Mouse (Mus musculus): ENCODE data around the gene Donson.
A peak's percentile ranks its signal among the peaks of the same experiment; 100 is the strongest.

The Donson gene

DNA sequence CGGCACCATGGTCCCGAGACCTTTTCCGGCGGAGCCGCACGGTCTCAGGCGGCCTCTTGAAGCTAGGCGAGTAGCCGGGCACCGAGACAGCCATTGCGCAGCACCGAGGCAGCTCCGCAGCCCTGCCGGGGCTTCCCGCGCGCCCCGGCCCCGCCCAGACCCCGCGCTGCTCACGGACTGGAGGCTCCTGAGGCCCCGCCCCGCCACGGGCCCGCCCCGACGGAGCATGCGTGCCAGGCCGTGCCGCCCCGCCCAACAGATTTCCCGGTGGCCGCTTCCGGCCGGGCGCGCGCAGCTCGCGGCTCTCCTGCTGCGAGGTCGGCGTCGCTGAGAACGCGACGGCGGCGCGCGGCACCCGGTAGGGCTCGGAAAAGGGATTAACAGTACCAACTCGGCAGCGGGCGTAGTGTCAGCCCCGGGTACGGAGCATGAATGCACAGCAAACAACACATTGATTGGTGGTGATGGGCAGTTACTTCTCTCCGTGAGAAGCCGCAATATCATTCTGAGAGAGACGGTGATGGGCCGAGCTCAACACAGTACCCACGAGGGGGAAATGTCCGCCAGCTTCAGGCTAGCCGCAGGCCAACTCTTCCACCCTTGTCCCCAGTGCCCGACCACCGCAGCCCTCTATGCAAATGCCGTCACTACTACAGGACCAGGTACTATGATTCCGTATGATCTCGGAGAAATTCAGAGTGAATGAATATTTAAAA is at the start of gene Donson:
Gene Donson, minus strand, starts transcription at position 152 of the 716 bp plus-strand sequence.
- peak; percentile 89 for DNase-seq (ENCODE audit: low read depth, low spot score)

DNA sequence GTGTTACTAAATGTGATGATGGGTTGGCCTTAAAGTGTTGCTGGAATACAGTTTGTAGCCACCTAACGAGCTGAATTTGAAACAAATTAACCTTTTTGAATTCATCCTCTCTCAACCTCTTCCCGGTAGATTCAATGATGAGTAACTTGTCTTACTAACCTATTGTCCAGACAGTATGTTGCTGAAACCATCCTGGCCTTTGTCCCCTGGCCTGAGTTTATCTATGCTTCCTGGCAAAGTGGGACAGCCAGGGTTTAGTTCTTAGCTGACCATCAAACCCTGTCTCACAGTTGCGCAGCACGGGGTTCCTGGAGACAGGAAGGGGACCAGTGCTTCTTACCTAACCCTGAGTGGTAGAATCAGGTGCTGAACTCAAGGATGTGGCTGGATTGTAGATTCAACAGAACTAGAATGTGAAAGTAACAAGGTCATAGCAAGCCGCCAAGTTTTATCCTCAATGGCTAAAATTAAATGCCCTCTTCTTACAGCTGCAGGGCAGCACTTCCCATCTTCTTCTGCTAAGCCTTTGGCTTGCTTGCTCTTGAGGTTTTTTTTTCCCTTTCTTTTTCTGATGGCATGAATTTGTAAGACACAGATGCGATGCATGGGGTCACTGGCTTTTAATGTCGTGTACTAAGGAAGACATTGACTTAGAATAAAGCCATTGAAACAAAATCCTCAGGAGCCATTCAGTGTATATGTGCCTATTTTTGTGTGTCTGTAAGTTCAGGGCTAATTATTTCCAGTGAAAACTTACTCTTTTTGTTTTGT is 47.7 kb upstream of the Donson start:
- DNase-seq (ENCODE audit: low read depth, low spot score), result no peak

DNA sequence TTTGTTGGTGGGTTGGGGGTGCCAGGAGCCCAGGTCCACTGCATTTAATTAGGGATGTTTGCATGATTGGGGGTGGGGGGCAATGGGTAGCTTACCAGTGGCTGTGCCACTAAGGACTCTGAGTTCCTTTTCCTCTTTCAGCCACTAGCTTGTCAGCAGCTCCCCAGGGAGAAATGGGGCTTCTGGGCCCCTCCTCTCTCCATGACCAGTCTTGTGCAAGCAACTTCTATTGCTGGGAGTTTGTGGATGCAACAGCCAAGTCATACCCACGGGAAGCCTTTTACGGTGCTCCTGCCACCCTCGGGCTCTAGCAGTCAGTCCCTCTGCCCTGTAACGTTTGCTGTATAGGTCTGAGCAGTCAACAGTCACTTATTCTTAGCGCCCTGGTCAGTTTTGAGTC is 46.2 kb upstream of the Donson start:
- DNase-seq (ENCODE audit: low read depth, low spot score), result no peak

DNA sequence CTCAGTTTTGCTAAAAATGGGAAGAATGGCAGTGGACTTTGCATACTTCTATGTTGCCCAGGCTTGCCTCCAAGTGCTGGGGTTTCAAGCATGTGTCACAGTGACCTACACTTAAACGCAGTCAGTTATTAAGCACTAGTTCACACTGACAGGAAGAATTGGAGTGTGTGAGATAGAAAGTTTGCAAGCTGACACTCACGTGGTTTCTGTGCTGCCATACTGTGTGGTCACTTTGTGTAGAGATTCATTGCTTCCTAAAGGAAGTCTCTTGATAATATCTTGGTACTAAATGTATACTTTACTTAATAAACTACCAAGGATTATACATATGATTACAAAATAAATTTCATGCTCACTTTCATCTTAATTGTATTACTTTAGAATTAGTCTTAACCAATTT is 44.2 kb upstream of the Donson start:
- peak; percentile 18 for DNase-seq (ENCODE audit: low read depth, low spot score)

DNA sequence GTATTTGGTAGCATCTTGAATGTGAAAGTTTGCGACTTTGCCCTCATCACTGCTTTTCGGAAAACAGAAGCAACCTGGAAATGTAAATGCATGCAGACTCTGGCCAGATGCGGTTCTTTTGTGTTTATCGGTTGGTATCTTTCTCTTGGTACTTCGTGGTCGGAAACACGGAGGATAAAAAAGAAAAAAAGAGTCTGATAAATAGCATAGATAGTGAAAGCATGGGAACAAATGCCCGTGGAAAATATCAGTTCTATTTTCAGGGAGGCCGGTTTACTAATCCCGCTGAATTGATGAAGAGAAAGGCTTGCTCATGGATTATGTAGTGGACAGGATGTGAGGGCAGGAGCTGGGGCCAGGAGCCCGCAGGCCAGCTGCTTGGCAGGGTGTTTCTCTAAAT is 41.9 kb upstream of the Donson start:
- DNase-seq (ENCODE audit: low read depth, low spot score), result peak; percentile 65

DNA sequence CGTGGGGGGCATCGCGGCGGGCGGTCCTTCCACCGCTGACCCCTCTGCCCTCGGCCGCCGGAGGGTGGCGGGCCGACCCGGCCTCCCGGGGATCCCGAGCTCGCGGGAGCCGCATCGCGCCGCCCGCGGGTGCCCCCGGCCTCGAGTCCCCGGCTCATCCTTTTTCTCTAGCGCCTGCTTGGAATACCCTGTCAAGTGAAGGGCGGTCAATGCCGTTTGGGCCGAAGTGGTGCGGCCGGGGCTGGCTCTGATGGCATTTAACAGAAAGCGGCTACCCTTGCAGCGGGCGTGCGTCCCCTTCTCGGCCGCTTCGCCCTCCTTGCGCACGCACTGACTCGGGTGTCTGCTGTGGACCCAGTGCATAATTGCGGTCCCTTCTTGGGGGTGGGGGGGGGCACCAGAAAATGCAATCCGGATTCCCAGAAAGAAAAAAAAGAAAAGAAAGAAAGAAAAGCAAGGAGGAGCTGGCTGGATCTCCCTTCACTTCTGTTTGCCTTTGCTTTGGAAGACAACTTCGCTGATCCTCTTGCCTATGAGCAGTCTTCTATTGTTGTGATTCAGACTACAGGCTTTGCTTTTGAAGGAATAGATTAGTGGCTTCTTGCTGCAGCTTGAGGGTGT is 41.4 kb upstream of the Donson start:
- peak; percentile 66 for DNase-seq (ENCODE audit: low read depth, low spot score)

DNA sequence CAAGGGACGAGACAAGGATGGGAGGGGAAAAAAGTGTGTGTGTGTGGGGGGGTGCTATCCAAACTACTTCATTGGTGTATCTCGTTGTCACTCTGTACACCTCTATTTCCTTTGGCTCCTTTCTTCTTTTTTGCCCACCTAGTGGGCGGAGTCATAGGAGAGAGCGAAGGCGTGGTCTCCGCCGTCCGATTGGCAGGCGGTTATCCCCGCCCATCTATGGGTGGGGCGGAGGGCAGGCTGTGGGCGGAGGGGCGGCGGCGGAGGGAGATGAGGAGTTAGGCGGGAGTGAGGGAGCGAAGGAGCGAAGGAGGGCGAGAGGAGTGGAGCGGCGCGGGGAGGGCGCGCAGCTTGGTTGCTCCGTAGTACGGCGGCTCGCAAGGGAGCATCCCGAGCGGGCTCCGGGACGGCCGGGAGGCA is 40.5 kb upstream of the Donson start, which contains the start of gene Itsn1:
Gene Itsn1, plus strand, starts transcription at position 216 of the 417 bp plus-strand sequence.
- DNase-seq (ENCODE audit: low read depth, low spot score), result peak; percentile 99

DNA sequence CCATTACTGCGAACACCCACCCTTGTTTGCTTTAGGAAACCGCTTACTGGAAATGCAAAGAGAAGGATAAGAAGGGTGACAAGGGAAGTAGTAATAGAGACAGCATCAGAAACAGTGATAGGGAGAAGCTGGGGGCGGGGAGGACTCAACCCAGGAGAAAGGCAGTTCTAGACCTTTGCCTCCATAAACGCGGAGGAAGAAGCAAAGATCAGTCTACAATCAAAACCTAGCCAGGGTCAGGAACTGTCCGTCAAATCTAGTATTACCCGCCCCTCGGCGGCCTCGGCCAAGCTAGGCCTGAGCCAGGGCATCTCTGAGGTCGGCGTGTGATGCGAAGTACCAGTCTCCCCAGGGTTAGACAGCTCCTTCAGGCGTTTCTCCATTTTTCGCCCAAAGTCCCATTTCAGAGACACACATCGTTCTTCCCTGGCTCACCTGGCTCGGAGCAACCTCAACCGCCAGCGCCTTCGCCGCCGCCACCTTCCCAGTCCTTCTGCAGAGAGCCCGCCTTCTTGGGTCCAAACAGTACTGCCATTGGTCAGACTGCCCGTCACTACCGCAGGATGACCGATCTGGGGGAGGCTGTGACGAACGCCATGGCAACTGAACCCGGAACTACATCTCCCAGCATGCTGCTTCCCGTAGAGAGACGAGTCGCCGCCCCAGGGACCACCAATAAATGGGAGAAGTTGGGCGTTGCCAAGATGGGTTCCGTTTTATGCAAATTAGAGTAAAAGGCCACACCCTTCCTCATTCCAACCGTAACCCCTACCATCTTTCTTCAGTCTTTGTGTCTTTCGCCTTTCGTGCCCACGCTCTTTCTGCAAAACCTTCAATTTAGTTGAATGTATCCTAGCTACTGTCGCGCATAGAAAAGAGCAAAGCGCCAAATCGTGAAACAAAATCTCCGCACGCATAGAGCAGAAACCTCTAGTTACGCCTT is 39.8 kb upstream of the Donson start, which contains the start of gene Cryzl1:
Gene Cryzl1, minus strand, starts transcription at position 853 of the 943 bp plus-strand sequence.
- DNase-seq (ENCODE audit: low read depth, low spot score), result peak; percentile 100

DNA sequence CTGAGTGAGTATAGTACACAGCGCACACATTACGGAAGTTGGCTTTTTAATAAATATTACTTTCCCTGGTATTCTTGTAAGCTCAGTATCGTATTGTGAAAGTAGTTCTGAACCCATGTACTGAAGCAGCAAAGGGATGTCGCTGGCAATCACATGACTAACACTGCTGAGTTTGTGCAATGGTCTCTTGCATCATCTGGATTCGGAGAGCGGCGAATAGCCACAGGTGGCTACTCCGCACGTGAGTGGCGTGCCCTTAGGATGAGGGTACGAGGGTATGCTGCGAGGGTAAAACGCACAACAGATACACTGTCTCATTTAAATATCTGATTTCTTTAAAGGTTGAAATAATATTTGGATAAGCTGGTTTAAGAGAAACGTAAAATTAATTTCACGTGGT is 38.9 kb upstream of the Donson start:
- DNase-seq (ENCODE audit: low read depth, low spot score), result peak; percentile 57

DNA sequence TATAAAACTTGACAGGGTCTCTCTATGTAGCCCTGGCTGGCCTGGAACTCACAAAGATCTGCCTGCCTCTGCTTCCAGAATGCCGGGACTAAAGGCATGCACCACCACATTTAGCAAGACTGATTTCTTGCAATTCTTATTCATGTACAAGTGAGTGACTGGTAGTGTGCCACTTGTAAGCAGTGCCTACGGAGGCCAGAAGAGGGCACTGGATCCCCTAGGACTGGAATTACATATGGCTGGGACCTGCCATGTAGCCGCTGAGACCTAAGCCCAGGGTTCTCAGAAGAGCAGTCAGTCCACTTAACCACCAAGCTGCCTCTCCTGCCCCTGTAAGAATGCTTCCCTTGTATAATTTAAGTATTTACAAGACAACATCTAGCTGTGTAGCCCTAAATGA is 35.7 kb upstream of the Donson start:
- peak; percentile 79 for DNase-seq (ENCODE audit: low read depth, low spot score)

DNA sequence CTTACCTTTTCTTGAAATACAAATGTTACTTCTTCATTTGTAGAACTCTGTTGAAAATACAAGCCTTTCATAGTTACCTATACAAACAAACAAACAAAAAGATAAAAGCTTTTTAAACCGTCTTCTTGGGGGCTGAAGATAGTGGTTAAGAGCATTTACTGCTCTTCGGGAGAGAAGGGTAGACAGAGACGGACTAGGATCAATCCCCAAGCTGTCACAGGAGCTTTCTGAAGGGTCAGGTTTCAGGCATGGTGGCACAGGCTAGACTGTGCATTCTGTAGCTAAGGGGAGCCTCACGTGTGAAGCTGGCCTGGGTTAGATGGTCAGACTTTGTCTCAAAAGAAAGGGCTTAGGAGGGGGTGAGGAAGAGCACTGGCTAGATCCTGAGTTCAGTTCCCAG is 28.8 kb upstream of the Donson start:
- DNase-seq (ENCODE audit: low read depth, low spot score), result no peak

DNA sequence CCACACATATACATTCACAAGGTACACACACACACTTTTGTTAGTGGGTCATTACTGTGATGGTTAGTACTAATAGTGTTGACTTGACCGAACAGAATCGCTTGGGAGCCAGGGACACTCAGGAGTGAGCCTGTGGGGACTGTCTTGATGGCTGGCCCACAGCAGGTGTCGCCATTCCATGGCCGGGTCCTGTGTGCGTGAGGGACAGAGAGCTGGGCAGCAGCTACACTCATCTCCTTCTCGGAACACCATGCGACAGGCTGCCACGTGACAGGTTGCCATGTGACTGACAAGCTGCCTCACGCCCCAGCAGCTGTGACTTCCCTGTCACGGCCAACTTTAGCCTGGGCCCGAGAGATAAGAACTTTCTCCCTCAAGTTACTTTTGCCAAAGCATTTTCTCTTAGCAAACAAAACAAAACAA is 28.4 kb upstream of the Donson start:
- no peak for DNase-seq (ENCODE audit: low read depth, low spot score)

DNA sequence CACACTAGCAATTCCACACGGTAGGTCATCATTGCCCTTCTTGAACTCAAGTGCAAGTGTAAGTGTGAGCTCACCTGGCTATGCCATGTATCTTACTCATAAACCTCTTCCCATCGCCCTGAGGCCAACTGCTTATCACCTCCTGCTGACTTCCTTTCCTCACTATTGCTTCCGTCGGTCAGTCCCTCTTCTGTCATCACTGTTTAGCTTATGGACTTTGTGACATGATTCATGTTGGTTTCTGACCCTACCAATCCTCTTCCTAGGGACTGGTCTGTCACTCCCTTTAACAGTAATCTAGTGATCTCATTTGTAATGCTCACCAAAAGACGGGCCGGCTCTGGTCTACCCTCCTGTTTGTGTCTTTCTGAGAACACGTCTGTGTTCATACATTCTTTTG is 21.7 kb upstream of the Donson start:
- no peak for DNase-seq (ENCODE audit: low read depth, low spot score)

DNA sequence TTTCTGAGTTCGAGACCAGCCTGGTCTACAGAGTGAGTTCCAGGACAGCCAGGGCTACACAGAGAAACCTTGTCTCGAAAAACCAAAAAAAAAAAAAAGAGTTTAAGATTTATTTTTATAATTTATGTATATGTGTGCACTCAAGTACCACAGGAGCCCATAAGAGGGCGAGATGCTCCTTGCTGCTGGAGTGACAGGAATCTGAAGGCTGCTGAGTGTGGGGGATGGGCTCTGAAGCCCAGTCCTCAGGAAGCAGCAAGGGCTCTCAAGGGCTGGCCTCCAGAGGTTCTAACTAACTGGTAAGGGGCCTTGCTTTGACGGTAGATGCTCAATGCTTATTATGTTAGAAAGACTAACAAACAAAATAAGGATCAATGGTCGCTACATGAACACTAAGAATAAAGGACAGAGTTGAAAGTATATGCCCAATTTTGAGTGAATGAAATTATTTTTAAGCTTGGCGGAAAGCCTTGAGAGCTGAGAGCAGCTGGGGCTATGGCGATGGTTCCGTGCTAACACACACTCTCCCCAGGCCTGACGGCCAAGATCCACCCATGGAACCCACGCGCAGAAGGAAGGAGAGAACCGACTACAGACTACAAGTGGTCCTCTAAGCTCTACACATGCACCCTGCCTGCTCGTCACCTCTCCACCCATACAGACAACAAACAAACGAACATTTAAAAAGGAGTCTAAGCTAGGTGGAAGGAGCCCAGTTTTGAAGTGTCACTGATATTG is 16.2 kb upstream of the Donson start:
- DNase-seq (ENCODE audit: low read depth, low spot score), result no peak

DNA sequence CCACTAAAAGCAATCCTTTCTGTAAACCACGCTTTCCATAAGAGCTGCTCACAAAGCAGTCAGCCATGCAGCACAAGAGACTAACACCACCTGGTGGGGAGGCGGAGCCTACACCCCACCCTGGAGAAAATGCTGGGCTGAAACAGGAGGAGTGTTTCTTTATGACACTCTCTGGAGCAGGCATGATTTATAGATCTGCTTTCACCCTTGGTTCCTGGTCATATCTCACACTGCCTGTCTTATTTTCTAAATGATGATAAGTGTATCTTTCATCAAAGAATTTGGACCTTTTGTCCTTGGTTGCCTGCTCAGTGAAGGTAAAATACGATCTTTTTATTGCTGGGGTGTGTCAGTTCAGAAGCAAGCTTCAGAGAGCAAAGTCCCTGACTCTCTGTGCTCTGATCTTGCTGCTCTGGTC is 14.2 kb upstream of the Donson start:
- no peak for DNase-seq (ENCODE audit: low read depth, low spot score)

DNA sequence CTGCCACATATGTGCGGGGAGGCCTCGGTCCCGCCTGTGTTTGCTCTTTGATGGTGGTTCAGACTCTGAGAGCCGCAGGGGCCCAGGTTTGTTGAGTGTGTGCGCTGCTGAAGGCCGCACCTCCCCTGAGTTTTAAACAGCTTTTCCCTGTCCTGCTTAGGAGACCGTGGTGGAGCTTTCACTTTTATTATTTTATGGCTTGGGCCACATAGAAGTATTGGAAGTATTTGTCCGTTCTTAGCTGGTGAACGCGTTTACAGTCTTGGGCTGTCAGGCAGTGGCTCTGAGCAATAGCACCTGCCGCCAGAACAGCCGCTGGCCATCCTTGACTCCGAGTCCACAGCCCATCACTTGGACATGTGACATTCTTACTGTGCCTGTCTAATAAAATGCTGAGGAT is 13.3 kb upstream of the Donson start:
- DNase-seq (ENCODE audit: low read depth, low spot score), result no peak

DNA sequence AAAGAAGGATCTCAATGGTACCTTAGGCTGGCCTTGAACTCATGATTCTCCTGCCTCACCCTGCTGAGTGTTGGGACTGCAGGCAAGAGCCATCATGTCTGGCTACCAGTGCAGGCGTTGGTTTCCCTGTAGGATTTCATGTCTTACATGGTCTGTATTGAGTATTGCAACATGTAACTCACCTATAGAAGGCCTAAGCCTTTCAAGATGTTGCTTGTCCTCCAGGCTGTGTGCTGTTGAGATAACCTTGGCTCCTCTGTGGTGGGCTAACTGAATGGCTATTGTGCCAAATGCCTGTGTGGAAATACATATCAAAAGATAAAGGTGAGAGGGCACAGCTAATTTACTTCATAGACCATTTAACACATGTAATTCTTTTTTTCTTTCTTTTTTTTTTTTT is 10.4 kb upstream of the Donson start:
- DNase-seq (ENCODE audit: low read depth, low spot score), result no peak

DNA sequence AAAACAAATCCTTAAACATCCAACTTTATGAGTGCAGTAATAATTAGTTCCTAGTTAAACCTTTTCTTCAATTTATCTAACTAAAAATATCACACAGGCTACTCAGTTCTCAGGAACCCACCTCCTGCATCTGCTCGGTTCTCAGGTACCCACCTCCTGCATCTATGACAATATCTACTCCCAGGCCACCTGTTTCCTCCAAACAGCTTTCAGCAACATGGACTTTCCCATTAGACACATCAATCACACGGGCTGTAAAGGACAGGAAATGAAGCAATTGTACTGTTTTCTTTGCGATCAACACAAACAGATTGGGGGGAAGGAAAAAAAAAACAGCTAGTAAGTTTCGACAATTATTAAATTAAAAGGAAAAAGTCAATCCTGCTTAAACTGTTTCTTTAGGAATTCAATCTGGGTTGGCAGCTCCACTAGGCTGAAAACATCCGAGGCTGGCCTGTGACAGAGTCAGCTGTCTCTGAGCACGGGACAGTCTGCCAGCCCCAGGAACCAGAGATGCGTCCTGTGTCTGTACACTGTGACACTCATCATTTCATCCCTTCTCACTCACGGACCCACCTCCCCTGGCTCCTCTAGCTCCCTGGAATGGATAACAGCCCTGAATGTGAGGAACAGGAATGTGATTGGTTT is 6.7 kb upstream of the Donson start:
- no peak for DNase-seq (ENCODE audit: low read depth, low spot score)

DNA sequence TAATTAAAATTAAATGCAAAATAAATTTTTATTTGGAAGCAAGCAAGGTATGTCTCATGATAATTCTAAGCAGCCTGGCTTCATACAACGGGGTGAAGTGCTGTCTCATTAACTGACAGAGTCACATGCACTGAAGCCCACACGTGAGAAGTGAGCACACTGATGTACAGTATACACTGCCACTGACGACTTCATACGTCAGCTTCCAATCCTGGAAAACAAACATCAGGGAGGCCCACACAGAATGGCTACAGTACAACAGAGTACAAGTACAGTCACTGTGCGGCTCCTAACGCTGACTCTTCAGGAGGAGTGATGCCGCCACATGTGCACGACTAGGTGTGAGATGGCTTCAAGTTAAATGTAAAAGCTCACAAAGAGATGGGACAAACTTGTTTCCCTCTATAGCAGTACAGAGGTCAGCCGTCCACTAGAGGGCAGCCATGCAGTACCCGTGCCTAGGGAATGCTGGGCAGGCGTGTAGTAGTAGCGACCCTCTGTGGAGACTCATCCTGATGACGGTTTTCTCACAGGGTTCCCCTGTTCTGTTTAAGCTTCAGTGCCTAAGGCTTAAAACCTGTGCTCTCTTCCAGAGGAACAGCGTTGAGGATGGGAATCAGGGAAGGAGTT is 6.0 kb upstream of the Donson start:
- DNase-seq (ENCODE audit: low read depth, low spot score), result peak; percentile 89

DNA sequence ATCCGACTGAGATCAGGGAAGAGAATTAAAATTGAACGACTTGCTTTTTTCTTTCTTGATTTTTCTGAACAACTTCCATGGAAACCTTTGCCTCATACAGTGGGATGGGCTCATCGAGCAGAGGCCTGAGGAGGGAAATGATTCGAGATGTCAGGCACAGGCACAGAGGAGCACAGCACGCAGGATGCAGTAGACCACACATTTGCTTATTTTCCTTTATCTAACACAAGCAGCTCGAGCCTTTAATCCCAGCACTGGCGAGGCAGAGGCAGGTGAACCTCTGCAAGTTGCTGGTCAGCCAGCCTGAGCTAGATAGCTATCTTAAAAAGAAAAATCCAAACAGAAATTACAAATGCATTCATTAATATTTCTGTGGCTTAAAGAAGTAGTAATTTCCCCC is 1.2 kb upstream of the Donson start:
- DNase-seq (ENCODE audit: low read depth, low spot score), result no peak
